Mouse (Mus musculus) 416B (cell line): ENCODE data around the gene Mtx3.
A peak's percentile ranks its signal among the peaks of the same experiment; 100 is the strongest.
"Not testable (repeated sequence)": the region's sequence is repeated elsewhere in the genome, so short reads cannot be mapped to it uniquely, and the experiment has no call there.

ENCODE experiments used
- DNase-seq: peaks from one replicate; pipeline ENCODE4 v3.0.0; 2011; ENCODE audit warnings: low read depth

Mtx3 gene

GRCm38 (mm10) chr13:92844586-92845221 lies at the start of gene Mtx3:
Gene Mtx3, plus strand, starts transcription at chr13:92844760.
- DNase-seq, result no peak

- DNase-seq, result no peak
These were observed 45.7 kb upstream of the Mtx3 start for GRCm38 (mm10) chr13:92798830-92799229.

- no peak for DNase-seq
These were observed 45.1 kb upstream of the Mtx3 start for GRCm38 (mm10) chr13:92799306-92799925.

GRCm38 (mm10) chr13:92806785-92807184 lies 37.8 kb upstream of the Mtx3 start:
- DNase-seq, result no peak

- no peak for DNase-seq
These were observed 36.7 kb upstream of the Mtx3 start for GRCm38 (mm10) chr13:92807849-92808248.

- not testable (repeated sequence) for DNase-seq
These were observed 34.0 kb upstream of the Mtx3 start for GRCm38 (mm10) chr13:92810592-92810991.

GRCm38 (mm10) chr13:92816329-92816728 lies 28.2 kb upstream of the Mtx3 start:
- no peak for DNase-seq

- DNase-seq, result no peak
These were observed 27.2 kb upstream of the Mtx3 start for GRCm38 (mm10) chr13:92817357-92817756.

GRCm38 (mm10) chr13:92828820-92829219 lies 15.7 kb upstream of the Mtx3 start:
- DNase-seq, result no peak

- DNase-seq, result no peak
These were observed 11.4 kb upstream of the Mtx3 start for GRCm38 (mm10) chr13:92833162-92833561.

- no peak for DNase-seq
These were observed 1.9 kb downstream of the Mtx3 start for GRCm38 (mm10) chr13:92846438-92846837.

GRCm38 (mm10) chr13:92847336-92847735 lies 2.8 kb downstream of the Mtx3 start:
- DNase-seq, result no peak

GRCm38 (mm10) chr13:92848002-92848401 lies 3.4 kb downstream of the Mtx3 start:
- DNase-seq, result no peak

GRCm38 (mm10) chr13:92855901-92856300 lies 11.3 kb downstream of the Mtx3 start:
- DNase-seq, result peak; percentile 18

- DNase-seq, result peak; percentile 61
These were observed 14.2 kb downstream of the Mtx3 start for GRCm38 (mm10) chr13:92858808-92859207.

- no peak for DNase-seq
These were observed 15.4 kb downstream of the Mtx3 start for GRCm38 (mm10) chr13:92859959-92860358.

GRCm38 (mm10) chr13:92865358-92865757 lies 20.8 kb downstream of the Mtx3 start:
- DNase-seq, result no peak

GRCm38 (mm10) chr13:92866680-92867079 lies 22.1 kb downstream of the Mtx3 start:
- peak; percentile 6 for DNase-seq

GRCm38 (mm10) chr13:92879514-92879913 lies 35.0 kb downstream of the Mtx3 start:
- no peak for DNase-seq

GRCm38 (mm10) chr13:92879933-92880332 lies 35.4 kb downstream of the Mtx3 start:
- DNase-seq, result no peak

GRCm38 (mm10) chr13:92880589-92880988 lies 36.0 kb downstream of the Mtx3 start:
- no peak for DNase-seq

GRCm38 (mm10) chr13:92882271-92882985 lies 37.9 kb downstream of the Mtx3 start:
- no peak for DNase-seq
